In genomic region chr4:149988931-149989556, GRCm38 (mm10) we compare ENCODE assay signal across 8 mouse cellular contexts. TPM values are rescaled to one million over a fixed set of nuclear protein-coding genes. Genes with fewer than 3 reads are reported as not detected.
DNase-seq lines count a peak whose midpoint lies in the region; ATAC-seq and TF ChIP-seq lines count a peak whose summit lies in the region.

No protein-coding gene starts in this region.

- H3K4me2 ChIP-seq in forebrain, embryonic 16.5 days (ENCODE audit: low read length) = peak overlapping the region; percentile 54
- peak overlapping the region; percentile 44 for H3K4me2 ChIP-seq in lung, postnatal 0 days (replicated peaks; ENCODE audit: low read depth, low read length)

- TF ChIP-seq EP300 in lung, postnatal 0 days (IDR thresholded peaks at IDR 0.05) = peak; percentile 84

- peak overlapping the region; percentile 73 for H3K27ac ChIP-seq in cerebellum, adult 2 months (ENCODE audit: insufficient read depth, low read length)
- peak overlapping the region; percentile 51; the same call in 1 of the 2 replicates for H3K27ac ChIP-seq in forebrain, embryonic 16.5 days (ENCODE audit: low read length)
- H3K27ac ChIP-seq in lung, postnatal 0 days (ENCODE audit: low read length) = peak overlapping the region; percentile 69

- no peaks in the 10 kb centered on the region for H3K9me3 ChIP-seq in forebrain, embryonic 16.5 days (ENCODE audit: control insufficient read depth, low read length)
- H3K9me3 ChIP-seq in lung, postnatal 0 days (ENCODE audit: low read length) = no peaks in the 10 kb centered on the region

- TF ChIP-seq CTCF in cerebellum, adult 2 months (IDR thresholded peaks at IDR 0.05; ENCODE audit: borderline replicate concordance, insufficient read depth, low read depth, low read length) = no peak
- TF ChIP-seq CTCF in lung, postnatal 0 days (IDR thresholded peaks at IDR 0.05) = no peak

- 5% methylated on average over 21 of the region's 21 CpGs for WGBS in cerebellum, adult 2 months
- 8% methylated on average over 21 of the region's 21 CpGs for WGBS in forebrain, embryonic 16.5 days
- 3% methylated on average over 20 of the region's 21 CpGs for WGBS in lung, postnatal 0 days

- peak overlapping the region; percentile 30 for H3K4me3 ChIP-seq in cerebellum, adult 2 months (replicated peaks; ENCODE audit: insufficient read depth, low read depth, low read length)
- peak overlapping the region; percentile 34 for H3K4me3 ChIP-seq in forebrain, embryonic 16.5 days (replicated peaks; ENCODE audit: low read length)
- H3K4me3 ChIP-seq in lung, postnatal 0 days (ENCODE audit: low read depth, low read length) = no peak overlapping the region

- no peak; the same call in 1 of the 2 replicates for TF ChIP-seq POLR2A in cerebellum, adult 2 months (IDR thresholded peaks at IDR 0.05; ENCODE audit: borderline replicate concordance, insufficient read depth, low read length)

- peak overlapping the region; percentile 53; the same call in 1 of the 2 replicates for H3K9ac ChIP-seq in forebrain, embryonic 16.5 days (replicated peaks; ENCODE audit: low read depth, low read length)
- no peak overlapping the region for H3K9ac ChIP-seq in lung, postnatal 0 days (replicated peaks; ENCODE audit: low read depth)

- no peaks in the 10 kb centered on the region for H3K27me3 ChIP-seq in cerebellum, adult 2 months (ENCODE audit: control insufficient read depth, insufficient read depth, low read length)
- H3K27me3 ChIP-seq in forebrain, embryonic 16.5 days (replicated peaks; ENCODE audit: control insufficient read depth, insufficient read depth, low read length) = no peaks in the 10 kb centered on the region
- no peaks in the 10 kb centered on the region for H3K27me3 ChIP-seq in lung, postnatal 0 days (replicated peaks; ENCODE audit: insufficient read depth, low read length)

- intact Hi-C loops in heart, postnatal 36 days (cut with DNase I) = loop anchor here (2.0 kb wide), 1 partner anchor 20 kb away; the partner anchor contains the start of gene H6pd

- DNase-seq in MEL-GATA-1-ER (ENCODE audit: extremely low read depth, low read depth) = peak; percentile 63
- peak; percentile 91 to 94 for DNase-seq in cerebellum, adult 2 months
- peak; percentile 85 to 88 for DNase-seq in heart, postnatal 36 days
- peak; percentile 71 to 75 for DNase-seq in layer of hippocampus, adult 8-10 months (ENCODE audit: low spot score in 2 of 2)
- DNase-seq in lung, postnatal 0 days (ENCODE audit: low spot score) = peak; percentile 97
- DNase-seq in ovary, postnatal 14 days (ENCODE audit: low spot score) = peak; percentile 73
- DNase-seq in thymus, postnatal 14 days = peak; percentile 95

- H3K4me1 ChIP-seq in cerebellum, adult 2 months (ENCODE audit: control insufficient read depth, insufficient read depth, low read length) = peaks cover 45% of the 10 kb centered on the region
- H3K4me1 ChIP-seq in forebrain, embryonic 16.5 days (replicated peaks; ENCODE audit: control insufficient read depth, insufficient read depth, low read length) = peaks cover 33% of the 10 kb centered on the region
- peaks cover 12% of the 10 kb centered on the region; the same call in 1 of the 2 replicates for H3K4me1 ChIP-seq in lung, postnatal 0 days (ENCODE audit: insufficient read depth, low read depth, low read length)

- peak; percentile 94 for ATAC-seq in forebrain, embryonic 16.5 days
- peak; percentile 96 for ATAC-seq in lung, postnatal 0 days

- no peaks in the 10 kb centered on the region for H3K36me3 ChIP-seq in forebrain, embryonic 16.5 days (ENCODE audit: control insufficient read depth, insufficient read depth)
- H3K36me3 ChIP-seq in lung, postnatal 0 days (ENCODE audit: insufficient read depth, low read length) = peaks cover 11% of the 10 kb centered on the region; the same call in 1 of the 2 replicates

RNA-seq across cellular contexts. Expression of gene H6pd, which starts 19.8 kb away (rescaled TPM):
- polyA plus RNA-seq in cerebellum, adult 2 months (2012; rRNA removed) = 11.6 and 14.1 TPM in 2 replicates
- polyA plus RNA-seq in forebrain, embryonic 16.5 days (2015; fragmentation: Nextera tagmentation; extraction: Ambion mirVana) = 2.1 TPM in 2 replicates
- total RNA-seq in heart, postnatal 36 days (2021) = 10 to 100 TPM; 45.0 to 45.7 TPM
- 10 to 100 TPM; 11.9 to 14.4 (median 14.1) TPM for total RNA-seq in layer of hippocampus, adult 8-10 months (2022)
- 44.8 and 45.8 TPM in 2 replicates for polyA plus RNA-seq in lung, postnatal 0 days (2015; fragmentation: Nextera tagmentation; extraction: Ambion mirVana)

RNA-seq across cellular contexts. Expression of gene Spsb1, which starts 34.2 kb away (rescaled TPM):
- 25.3 and 26.3 TPM in 2 replicates for polyA plus RNA-seq in cerebellum, adult 2 months (2012; rRNA removed)
- polyA plus RNA-seq in forebrain, embryonic 16.5 days (2015; fragmentation: Nextera tagmentation; extraction: Ambion mirVana) = 5.8 and 7.0 TPM in 2 replicates
- 10 to 100 TPM; 35.1 to 37.7 TPM for total RNA-seq in heart, postnatal 36 days (2021)
- total RNA-seq in layer of hippocampus, adult 8-10 months (2022) = 10 to 100 TPM; 19.4 to 41.1 (median 33.3) TPM
- polyA plus RNA-seq in lung, postnatal 0 days (2015; fragmentation: Nextera tagmentation; extraction: Ambion mirVana) = 14.6 and 19.2 TPM in 2 replicates
